Mouse (Mus musculus) splenic B cell, adult 2 months (primary cell): ENCODE data around the gene P2ry1.

Experiments used
- DNase-seq: peaks from one replicate; pipeline ENCODE4 v3.0.0-alpha.2; 2011; ENCODE audit warnings: low read depth, low spot score
- H3K27me3 ChIP-seq: 2 replicates; pipeline ENCODE4 v1.6.1; 2012; ENCODE audit warnings: mild to moderate bottlenecking, low read length, moderate library complexity, mixed read lengths; ENCODE audit not compliant: control insufficient read depth, poor library complexity, insufficient read depth, severe bottlenecking
- H3K36me3 ChIP-seq: 2 replicates; pipeline ENCODE4 v1.6.1; 2012; ENCODE audit warnings: mild to moderate bottlenecking, low read length, moderate library complexity, mixed read lengths; ENCODE audit not compliant: control insufficient read depth, poor library complexity, insufficient read depth, severe bottlenecking

P2ry1 gene

DNA sequence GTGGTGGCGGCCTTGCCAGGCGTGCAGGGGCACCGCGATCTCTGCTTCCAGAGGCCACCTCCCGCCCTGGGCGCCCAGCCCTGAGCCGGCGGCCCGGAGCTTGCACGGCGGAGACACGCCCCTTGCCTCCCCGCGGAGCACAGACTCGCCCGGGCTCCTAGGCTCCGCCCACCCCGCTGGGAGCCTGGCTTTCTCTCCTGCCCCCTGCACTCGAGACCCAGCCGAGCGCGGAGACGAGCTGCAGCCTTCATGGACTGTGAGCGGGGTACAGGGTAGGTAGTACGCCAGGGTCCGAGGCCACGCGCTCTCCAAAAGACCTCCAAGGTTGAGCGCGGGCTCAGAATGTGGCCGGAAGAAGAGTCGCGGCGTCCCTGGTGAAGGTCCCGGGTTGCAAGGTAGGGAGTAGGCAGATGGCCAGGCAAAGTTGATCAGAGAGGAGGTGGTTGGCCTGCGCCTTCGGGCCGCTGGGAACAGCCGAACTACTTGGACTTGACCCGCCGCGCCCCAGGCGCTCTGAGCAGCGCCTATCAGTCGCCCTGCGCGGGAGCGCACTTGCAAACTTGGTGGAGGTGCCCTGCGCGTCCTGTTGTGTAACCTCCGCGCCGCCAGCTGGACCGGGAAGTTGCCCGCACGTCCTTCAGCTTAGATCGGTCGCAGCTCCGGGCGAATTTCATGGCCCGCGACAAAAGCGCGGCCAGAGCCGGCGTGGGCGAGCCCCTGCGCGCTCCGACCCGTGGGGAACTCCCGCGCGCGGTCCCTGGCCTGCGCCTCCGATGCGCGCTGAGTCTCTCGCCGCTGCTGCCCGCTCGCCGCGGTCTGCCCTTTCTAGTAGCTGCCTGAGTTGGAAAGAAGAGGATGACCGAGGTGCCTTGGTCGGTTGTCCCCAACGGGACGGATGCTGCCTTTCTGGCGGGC lies at the start of gene P2ry1:
Gene P2ry1, plus strand, starts transcription at position 209 of the 915 bp plus-strand sequence.
- Histone ChIP-seq H3K36me3 (no peaks in the 10 kb centered on the region), H3K27me3 (no peaks in the 10 kb centered on the region)
- DNase-seq: peak; percentile 4

DNA sequence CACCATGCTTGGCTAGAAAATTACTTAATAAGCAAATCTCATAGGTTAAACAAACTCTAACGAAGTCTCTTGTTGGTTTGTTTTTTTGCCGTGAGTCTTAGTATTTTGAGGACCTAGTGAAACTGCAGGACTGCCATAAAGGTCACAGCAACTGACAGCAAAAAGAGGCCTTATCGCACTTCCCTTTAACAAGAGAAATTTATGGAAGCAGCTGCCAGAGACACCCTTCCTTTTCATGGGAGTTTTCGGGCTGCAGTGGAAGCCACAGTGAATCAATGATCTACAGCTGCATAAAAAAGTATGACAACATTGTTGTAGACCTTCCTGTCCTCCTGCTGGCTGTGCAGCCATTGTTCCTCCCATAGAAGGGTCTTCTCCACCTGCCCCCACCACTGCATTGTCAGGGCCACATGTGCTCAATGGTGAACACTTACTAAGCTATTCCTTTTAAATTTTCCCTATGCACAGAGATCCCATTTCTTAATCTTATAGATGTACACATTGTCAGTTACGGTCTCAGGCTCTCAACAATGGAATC lies 49.3 kb upstream of the P2ry1 start:
- Histone ChIP-seq H3K36me3 (no peaks in the 10 kb centered on the region), H3K27me3 (no peaks in the 10 kb centered on the region)
- no peak for DNase-seq

DNA sequence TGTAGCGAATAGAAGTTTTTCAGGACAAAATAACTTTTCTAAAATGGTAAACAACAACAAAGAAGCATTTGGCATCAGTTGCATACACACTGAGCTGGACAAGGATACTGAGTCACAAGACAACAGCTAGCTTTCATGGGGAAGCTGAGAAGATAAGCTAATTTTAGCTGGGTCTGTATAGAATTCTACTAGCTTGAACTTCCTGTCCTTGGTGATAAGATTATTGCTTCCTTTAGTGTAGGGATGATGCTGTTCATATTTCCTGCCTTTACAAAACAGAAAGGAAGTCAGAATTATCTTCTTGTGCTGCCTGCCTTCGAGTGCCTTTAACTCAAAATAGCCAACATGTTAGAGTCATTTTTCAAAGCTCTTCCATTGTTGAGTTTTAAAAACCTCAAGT lies 48.5 kb upstream of the P2ry1 start:
- H3K27me3 ChIP-seq: no peaks in the 10 kb centered on the region
- DNase-seq: no peak
- no peaks in the 10 kb centered on the region for H3K36me3 ChIP-seq

DNA sequence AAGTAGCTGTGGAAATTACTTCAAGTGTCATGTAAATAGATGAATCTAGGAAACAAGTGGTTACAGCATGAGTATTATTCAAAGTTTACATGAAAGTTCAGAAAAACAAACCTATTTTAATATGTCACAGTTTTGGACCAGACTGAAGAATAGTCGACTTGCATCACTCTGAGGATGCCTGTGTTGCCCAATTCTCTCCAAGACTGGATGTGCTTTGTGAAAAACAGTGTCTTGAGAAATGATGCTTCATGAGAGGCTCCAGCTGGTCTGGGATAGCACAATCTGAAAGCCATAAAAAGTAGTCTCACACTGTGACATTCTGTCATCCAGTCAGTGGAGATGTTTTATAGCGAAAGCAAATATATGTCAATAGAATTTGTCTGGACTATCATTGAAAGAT lies 43.8 kb upstream of the P2ry1 start:
- H3K27me3 ChIP-seq: no peaks in the 10 kb centered on the region
- DNase-seq: no peak
- H3K36me3 ChIP-seq: no peaks in the 10 kb centered on the region

DNA sequence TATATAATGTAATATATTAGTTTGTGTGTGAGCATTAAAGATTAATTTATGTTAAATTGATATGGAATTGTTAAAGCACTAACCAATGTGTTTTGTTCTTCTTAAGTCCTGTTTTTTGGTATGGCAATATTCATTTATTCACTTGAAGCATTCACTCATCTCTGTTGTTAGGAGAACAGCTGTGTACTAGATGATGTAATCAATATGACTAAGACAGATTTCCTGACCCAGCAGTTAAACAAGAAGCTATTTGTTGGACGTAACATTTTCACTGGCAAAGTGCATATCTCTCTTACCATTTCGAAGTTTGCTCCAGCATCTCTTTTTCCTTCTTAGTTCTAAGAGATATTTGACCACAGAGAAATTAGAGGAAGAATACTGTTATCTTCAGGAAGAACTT lies 37.5 kb upstream of the P2ry1 start:
- DNase-seq: no peak
- no peaks in the 10 kb centered on the region for H3K36me3 ChIP-seq

DNA sequence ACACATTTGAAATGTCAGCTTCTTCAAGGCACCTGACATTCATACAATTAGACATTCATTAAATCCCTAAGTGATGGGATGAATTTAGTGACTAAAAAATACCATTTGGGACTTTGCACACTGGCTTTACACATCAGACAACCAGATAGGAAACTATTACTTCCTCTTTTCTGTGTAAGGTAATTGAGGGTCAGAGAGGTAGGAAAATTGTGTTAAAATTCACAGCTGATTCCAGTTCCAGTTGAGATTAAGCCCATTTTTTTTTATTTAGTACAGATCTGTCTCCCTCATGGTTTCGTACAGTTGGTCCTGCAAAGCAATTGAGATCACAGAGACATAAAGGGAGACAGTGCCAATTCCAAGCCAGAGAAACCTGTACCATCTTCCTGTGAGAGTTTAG lies 27.7 kb upstream of the P2ry1 start:
- H3K27me3 ChIP-seq: no peaks in the 10 kb centered on the region
- H3K36me3 ChIP-seq: no peaks in the 10 kb centered on the region
- no peak for DNase-seq

More for the DNA sequence above, 37.5 kb upstream of the P2ry1 start:
- H3K27me3 ChIP-seq: no peaks in the 10 kb centered on the region

DNA sequence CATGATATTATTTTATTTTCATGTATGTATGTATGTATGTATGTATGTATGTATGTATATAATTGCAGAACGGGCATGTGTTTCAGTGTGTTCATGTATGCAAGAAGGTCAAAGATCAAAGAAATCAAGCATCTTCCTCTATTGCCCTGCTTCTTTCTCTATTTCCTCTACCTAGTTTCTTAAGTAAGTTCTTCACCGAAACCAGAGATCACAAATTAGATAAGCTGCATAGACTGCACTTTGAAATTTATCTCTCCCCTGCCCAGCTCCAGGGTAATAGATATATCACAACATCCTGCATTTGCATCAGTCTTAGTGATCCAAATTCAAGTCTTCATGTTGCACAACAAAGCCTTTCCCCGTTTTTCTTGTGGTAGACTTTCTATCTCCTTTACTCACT lies 20.5 kb upstream of the P2ry1 start:
- Histone ChIP-seq H3K36me3 (no peaks in the 10 kb centered on the region), H3K27me3 (no peaks in the 10 kb centered on the region)
- DNase-seq: no peak

DNA sequence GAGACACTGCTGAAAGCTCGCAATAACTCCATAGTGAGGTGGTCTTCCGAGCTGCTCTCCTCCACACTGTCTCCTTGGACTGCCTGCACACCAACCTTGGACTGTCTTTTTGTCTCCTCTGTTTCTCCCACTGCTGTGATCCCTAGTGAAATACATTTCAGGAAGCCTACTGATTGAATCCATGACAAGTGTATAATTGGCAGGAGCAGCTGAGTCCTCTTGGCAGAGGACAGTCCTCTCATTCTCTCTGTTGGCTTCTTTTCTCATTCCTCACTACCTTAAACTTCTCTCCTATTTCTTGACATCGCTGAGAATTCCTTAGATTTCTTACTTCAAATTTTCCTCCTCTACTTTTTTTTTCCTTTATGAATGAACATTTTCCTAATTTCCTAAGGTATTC lies 4.5 kb upstream of the P2ry1 start:
- DNase-seq: no peak
- H3K36me3 ChIP-seq: no peaks in the 10 kb centered on the region
- H3K27me3 ChIP-seq: no peaks in the 10 kb centered on the region

DNA sequence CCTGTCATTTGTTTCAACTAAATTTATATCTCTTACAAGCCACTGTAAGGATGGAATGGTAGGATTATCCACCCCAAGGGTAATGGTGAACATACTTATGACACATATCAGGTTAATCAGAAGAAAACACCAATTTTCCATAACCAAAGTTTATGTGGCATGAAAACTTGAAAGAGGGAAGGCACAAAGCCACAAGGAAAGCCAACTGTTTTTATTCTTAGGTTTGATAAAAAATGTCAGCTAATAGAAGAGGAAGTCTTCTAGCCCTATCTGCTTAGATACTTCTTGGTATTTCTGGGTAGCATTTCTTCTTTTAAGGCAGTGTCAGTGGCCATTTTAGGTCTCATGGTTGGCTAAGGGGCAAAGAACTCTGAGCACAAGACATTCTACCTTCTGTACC lies 2.9 kb upstream of the P2ry1 start:
- no peak for DNase-seq
- Histone ChIP-seq H3K27me3 (no peaks in the 10 kb centered on the region), H3K36me3 (no peaks in the 10 kb centered on the region)

DNA sequence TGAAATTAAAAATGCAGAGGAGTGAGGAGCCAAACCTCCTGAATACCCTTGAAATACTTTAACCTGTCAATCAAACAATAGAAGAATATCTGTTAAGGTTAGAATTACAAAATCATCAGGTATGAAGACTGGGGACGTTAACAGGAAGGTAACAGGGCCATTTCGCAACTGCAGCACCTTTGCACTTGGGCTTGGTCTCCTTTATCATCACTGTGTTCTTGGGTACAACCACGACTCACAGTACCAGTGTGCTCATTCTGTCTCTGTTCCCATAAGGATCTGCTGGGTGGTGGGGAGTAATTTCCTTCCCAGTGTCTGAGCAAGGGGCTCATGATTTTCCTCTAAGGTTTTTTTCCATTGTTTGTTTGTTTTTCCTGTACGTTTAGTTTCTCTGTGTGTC lies 1.8 kb upstream of the P2ry1 start:
- DNase-seq: no peak
- Histone ChIP-seq H3K27me3 (no peaks in the 10 kb centered on the region), H3K36me3 (no peaks in the 10 kb centered on the region)

DNA sequence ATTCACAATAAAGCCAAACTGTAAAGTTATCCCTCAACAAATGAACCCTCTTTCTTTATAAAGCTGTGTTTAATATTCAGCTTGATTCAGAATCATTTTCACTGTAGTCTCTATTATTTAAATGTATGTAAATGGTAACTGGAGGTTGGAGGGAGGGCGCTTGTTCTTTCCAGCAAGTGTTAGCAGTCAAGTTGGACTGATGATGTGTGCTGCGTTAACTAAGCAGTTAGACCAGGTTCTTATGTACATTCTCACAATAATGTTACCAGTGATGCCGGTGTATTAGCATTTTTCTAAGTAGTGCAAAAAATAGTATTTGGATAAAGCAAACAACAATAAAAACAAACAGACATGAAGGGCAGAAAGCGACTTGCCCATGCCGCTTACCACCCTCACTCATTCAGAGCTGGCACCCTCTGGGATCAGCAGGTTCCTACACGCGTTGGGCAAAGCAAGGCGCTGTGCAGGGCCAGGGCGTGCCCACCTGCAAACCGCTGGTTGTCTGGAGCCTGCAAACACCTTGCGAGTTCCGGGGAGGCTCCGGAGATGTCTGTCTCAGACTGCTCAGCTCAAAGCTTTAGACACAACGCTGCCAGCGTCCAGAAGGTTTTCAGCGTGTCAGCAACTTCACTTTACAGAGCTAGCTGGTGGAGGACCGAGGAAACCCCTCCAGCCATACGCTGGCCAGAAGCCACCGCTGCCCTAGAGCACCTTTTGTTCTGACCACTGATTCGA lies 576 bp upstream of the P2ry1 start:
- H3K36me3 ChIP-seq: no peaks in the 10 kb centered on the region
- DNase-seq: no peak

DNA sequence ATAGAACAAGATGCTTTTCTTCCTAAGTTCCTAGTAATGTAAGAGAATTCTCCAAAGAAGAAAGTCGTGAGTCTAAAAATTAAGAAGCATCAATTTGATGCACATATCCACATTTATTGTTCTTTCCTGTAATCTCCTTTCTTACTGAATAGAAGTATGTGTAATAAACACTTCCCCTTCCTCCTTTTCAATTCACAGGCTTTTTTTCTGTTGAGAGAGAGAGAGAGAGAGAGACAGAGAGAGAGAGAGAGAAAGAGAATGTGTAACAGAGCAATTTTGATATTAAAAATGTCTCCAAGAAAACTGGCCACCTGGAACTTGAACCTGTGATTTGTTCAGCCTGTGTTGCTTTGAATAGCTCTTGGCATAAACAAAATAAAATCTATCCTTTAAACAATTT lies 2.0 kb downstream of the P2ry1 start:
- no peaks in the 10 kb centered on the region for H3K27me3 ChIP-seq
- DNase-seq: no peak

More for the DNA sequence above, 576 bp upstream of the P2ry1 start:
- H3K27me3 ChIP-seq: no peaks in the 10 kb centered on the region

DNA sequence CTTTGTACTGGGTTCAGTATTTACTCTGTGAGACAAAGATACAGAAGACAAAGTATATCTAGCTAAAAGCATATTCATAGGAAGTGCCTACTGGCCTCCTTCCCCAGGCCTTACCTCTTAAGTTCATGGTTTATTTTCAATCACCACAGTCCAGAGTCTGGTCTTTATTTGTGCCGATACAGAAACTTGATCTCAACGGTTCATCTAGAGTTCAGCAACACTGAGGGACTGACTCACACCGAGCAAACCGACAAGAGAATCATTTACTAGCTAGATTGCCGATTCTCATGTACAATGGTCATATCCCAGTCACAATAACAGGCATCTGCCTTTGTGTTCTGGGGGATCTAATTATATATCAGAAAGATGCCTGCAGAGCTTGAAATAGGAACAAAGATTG lies 9.1 kb downstream of the P2ry1 start:
- DNase-seq: no peak
- no peaks in the 10 kb centered on the region for H3K27me3 ChIP-seq
- H3K36me3 ChIP-seq: no peaks in the 10 kb centered on the region

More for the DNA sequence above, 2.0 kb downstream of the P2ry1 start:
- H3K36me3 ChIP-seq: no peaks in the 10 kb centered on the region

DNA sequence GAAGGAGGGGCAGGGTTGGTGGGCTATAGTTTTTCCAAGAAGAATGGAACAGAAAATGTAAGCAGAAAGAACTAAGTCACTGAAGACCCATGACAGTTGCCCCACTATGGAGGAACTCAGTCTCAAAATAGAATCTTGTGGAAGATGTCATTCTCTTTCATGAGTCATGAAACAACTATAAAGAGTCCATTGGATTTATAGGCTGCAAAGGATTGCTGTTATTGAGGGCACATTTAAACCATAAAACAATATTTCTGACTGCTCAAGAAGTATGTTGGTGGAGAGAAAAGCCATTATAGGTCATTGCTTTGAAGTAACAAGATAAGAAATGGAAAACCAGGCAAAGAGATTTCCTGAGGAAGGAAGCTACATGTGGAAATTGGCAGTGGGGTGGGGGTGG lies 10.0 kb downstream of the P2ry1 start:
- no peaks in the 10 kb centered on the region for H3K36me3 ChIP-seq
- H3K27me3 ChIP-seq: no peaks in the 10 kb centered on the region
- DNase-seq: no peak

DNA sequence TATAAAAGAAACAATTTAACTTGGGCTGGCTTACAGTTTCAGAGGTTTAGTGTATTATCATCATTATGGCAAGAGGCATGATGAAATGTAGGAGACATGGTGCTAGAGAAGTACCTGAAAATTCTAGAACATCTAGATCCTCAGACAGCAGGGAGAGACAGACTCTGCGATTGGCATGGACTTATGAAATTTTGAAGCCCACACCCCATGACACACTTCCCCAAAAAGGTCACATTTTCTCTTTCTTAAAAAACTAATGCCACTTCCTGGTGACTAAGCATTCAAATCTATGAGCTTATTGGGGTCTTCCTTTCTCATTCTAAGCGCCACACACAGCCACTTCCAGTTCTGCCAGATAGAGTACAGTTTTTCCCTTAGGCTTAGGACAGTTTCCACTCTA lies 14.1 kb downstream of the P2ry1 start:
- Histone ChIP-seq H3K27me3 (no peaks in the 10 kb centered on the region), H3K36me3 (no peaks in the 10 kb centered on the region)
- DNase-seq: no peak
